ENCODE assay signal across 8 mouse cellular contexts in genomic region chr3:122509084-122509483, GRCm38 (mm10).
DNase-seq lines count a peak whose midpoint lies in the region; ATAC-seq and TF ChIP-seq lines count a peak whose summit lies in the region.

No protein-coding gene starts in this region.

- H3K9ac ChIP-seq in lung, embryonic 16.5 days (ENCODE audit: low read length), result no peak overlapping the region

- peaks cover 6% of the 10 kb centered on the region for H3K4me1 ChIP-seq in testis, adult 2 months (ENCODE audit: control insufficient read depth, insufficient read depth, low read length)
- peaks cover 8% of the 10 kb centered on the region for H3K4me1 ChIP-seq in lung, embryonic 16.5 days (replicated peaks; ENCODE audit: control insufficient read depth, insufficient read depth, low read length)

- peak; percentile 69; the same call in 1 of the 2 replicates for TF ChIP-seq CTCF in testis, adult 2 months (IDR thresholded peaks at IDR 0.05; ENCODE audit: control insufficient read depth, insufficient read depth, insufficient replicate concordance, low read depth, low read length)

- no peaks in the 10 kb centered on the region for H3K9me3 ChIP-seq in lung, embryonic 16.5 days (ENCODE audit: control insufficient read depth, low read length)

- WGBS in lung, embryonic 16.5 days, result 31% methylated on average over 5 of the region's 5 CpGs

- no peak for DNase-seq in testis, postnatal 14 days (ENCODE audit: low spot score)
- peak; percentile 35 to 40 for DNase-seq in cerebellum, postnatal 36 days
- DNase-seq in gastrocnemius, postnatal 36 days, result peak; percentile 40 to 47
- DNase-seq in kidney, adult 11 months, result peak; percentile 59
- DNase-seq in retina, postnatal 1 day, result peak; percentile 74
- DNase-seq in spleen, adult 12 weeks (ENCODE audit: low spot score), result no peak

- no peak overlapping the region for H3K27ac ChIP-seq in testis, adult 2 months (ENCODE audit: control insufficient read depth, insufficient read depth, low read depth, low read length)
- peak overlapping the region; percentile 43; the same call in 1 of the 2 replicates for H3K27ac ChIP-seq in lung, embryonic 16.5 days (ENCODE audit: low read length)

- H3K36me3 ChIP-seq in testis, adult 2 months (ENCODE audit: control insufficient read depth, insufficient read depth, low read length), result no peaks in the 10 kb centered on the region
- H3K36me3 ChIP-seq in lung, embryonic 16.5 days (ENCODE audit: control insufficient read depth, insufficient read depth, low read length), result 0 out of 2 replicates have a peak, but pooled peaks cover 2% of the 10 kb centered on the region

- intact Hi-C loops in gastrocnemius, postnatal 36 days (cut with DNase I), result loop anchor here (5.0 kb wide), 1 partner anchor 128 kb away; no protein-coding TSS in a partner anchor

- H3K27me3 ChIP-seq in testis, adult 2 months (ENCODE audit: control insufficient read depth, insufficient read depth, low read length), result no peaks in the 10 kb centered on the region
- no peaks in the 10 kb centered on the region for H3K27me3 ChIP-seq in lung, embryonic 16.5 days (ENCODE audit: control insufficient read depth, insufficient read depth, low read depth, low read length)

- no peak overlapping the region for H3K4me2 ChIP-seq in lung, embryonic 16.5 days (ENCODE audit: low read depth, low read length)

- H3K4me3 ChIP-seq in testis, adult 2 months (ENCODE audit: control insufficient read depth, low read depth, low read length), result no peak overlapping the region
- no peak overlapping the region for H3K4me3 ChIP-seq in lung, embryonic 16.5 days (ENCODE audit: low read length)

- TF ChIP-seq POLR2A in testis, adult 2 months (IDR thresholded peaks at IDR 0.05; ENCODE audit: control insufficient read depth, low read depth, low read length), result no peak

- peak; percentile 68 for ATAC-seq in lung, embryonic 16.5 days (ENCODE audit: low read depth)

Comparison
In these comparisons a context has a peak if more than half of its experiments do, and no peak if none do; other contexts are left out.
1. DNase-seq: peak in cerebellum, postnatal 36 days (2 of 2), gastrocnemius, postnatal 36 days (2 of 2), kidney, adult 11 months (single experiment) and retina, postnatal 1 day (single experiment); none in testis, postnatal 14 days (single experiment) and spleen, adult 12 weeks (single experiment).